Mouse (Mus musculus) ES-E14 (cell line): ENCODE results near the gene Nif3l1. TPM values are rescaled to one million over a fixed set of nuclear protein-coding genes. Genes with fewer than 3 reads are reported as not detected.

Experiments used
- DNase-seq: peaks from one replicate; pipeline ENCODE4 v3.0.0-alpha.2; 2013; ENCODE audit warnings: low read depth, low spot score
- H3K27ac ChIP-seq: 2 replicates; pipeline ENCODE4 v1.5.1; 2012; ENCODE audit warnings: low read depth, mild to moderate bottlenecking, low read length, moderate library complexity, mixed read lengths; ENCODE audit not compliant: poor library complexity, insufficient read depth, severe bottlenecking
- H3K36me3 ChIP-seq: 2 replicates; pipeline ENCODE4 v1.6.1; 2012; ENCODE audit warnings: mild to moderate bottlenecking, low read length, moderate library complexity, mixed read lengths; ENCODE audit not compliant: control insufficient read depth, poor library complexity, insufficient read depth, severe bottlenecking
- H3K4me1 ChIP-seq, 2 experiments: fragments of 150-350 bp in 1 of 2; sonication (generic) in 1 of 2; 2 replicates each; pipeline ENCODE4 v1.6.1; 2012; ENCODE audit warnings: low read length in 2 of 2, mild to moderate bottlenecking in 1 of 2, mixed read lengths in 1 of 2; ENCODE audit not compliant: control insufficient read depth in 2 of 2, insufficient read depth in 2 of 2, poor library complexity in 1 of 2
- H3K4me3 ChIP-seq, 2 experiments: fragments of 150-350 bp in 1 of 2; sonication (generic) in 1 of 2; 2 replicates each; pipeline ENCODE4 v1.5.1; 2012; ENCODE audit warnings: low read length in 2 of 2, low read depth in 1 of 2, mild to moderate bottlenecking in 1 of 2, mixed read lengths in 1 of 2; ENCODE audit not compliant: insufficient read depth in 1 of 2, poor library complexity in 1 of 2, severe bottlenecking in 1 of 2
- H3K9ac ChIP-seq: 2 replicates; pipeline ENCODE4 v1.6.1; 2012; ENCODE audit warnings: low read depth, mild to moderate bottlenecking, low read length, mixed read lengths; ENCODE audit not compliant: poor library complexity, insufficient read depth, severe bottlenecking
- H3K9me3 ChIP-seq: fragments of 150-350 bp; sonication (generic); 2 replicates; pipeline ENCODE4 v1.6.1; 2012; ENCODE audit warnings: low read depth, mild to moderate bottlenecking, low read length; ENCODE audit not compliant: control insufficient read depth, insufficient read depth
- CHD2 ChIP-seq: IDR thresholded peaks from 2 replicates; pipeline ENCODE4 v1.6.1; 2014; ENCODE audit warnings: mild to moderate bottlenecking, low read depth, low read length, inconsistent platforms
- HCFC1 ChIP-seq: IDR thresholded peaks from 2 replicates; pipeline ENCODE4 v1.6.1; 2012; ENCODE audit warnings: low read length, inconsistent platforms, borderline replicate concordance; ENCODE audit not compliant: insufficient read depth
- MAFK ChIP-seq: IDR thresholded peaks from 2 replicates; pipeline ENCODE4 v1.6.1; 2014; ENCODE audit warnings: mild to moderate bottlenecking, low read depth, low read length, inconsistent platforms; ENCODE audit not compliant: insufficient read depth
- ZC3H11A ChIP-seq: IDR thresholded peaks from 2 replicates; pipeline ENCODE4 v1.6.1; 2012; ENCODE audit warnings: low read depth, mild to moderate bottlenecking, inconsistent platforms, low read length, borderline replicate concordance
- ZNF384 ChIP-seq: IDR thresholded peaks from 2 replicates; pipeline ENCODE4 v1.6.1; 2012; ENCODE audit warnings: low read depth, low read length, inconsistent platforms
- in situ Hi-C, 2 experiments: fragments of 600-800 bp; cut with MboI; formaldehyde crosslinking; loops; one replicate each; pipeline ENCODE4 v1.15.1; 2025; ENCODE audit warnings: low sequenced_read_pairs in 2 of 2, inconsistent platforms in 1 of 2; ENCODE audit not compliant: unreplicated experiment in 2 of 2
- total RNA-seq: library from RNA; depleted of rRNA; stranded (reverse); fragments of 300-350 nt; gene quantifications from 2 replicates; pipeline ENCODE4 v1.2.3, GENCODE M21; 2012

Nif3l1 gene
- total RNA-seq, 1 experiment: 32.7 TPM

GRCm38 (mm10) chr1:58410198-58410588 lies 34.8 kb upstream of the Nif3l1 start:
- TF ChIP-seq HCFC1: no peak
- TF ChIP-seq MAFK: no peak
- no peak for DNase-seq
- peaks cover 23% of the 10 kb centered on the region for H3K36me3 ChIP-seq
- H3K4me1 ChIP-seq: no peaks in the 10 kb centered on the region
- H3K9me3 ChIP-seq: no peaks in the 10 kb centered on the region
- H3K27ac ChIP-seq: no peak overlapping the region; the same call in 1 of the 2 replicates
- in situ Hi-C loops: loop anchor here in 1 of 2 experiments (25.0 kb wide), 1 partner anchor 1302 kb away; no protein-coding TSS in a partner anchor
- no peak overlapping the region for H3K4me3 ChIP-seq
- H3K9ac ChIP-seq: no peak overlapping the region

- no peak overlapping the region for H3K9ac ChIP-seq
- H3K36me3 ChIP-seq: peaks cover 23% of the 10 kb centered on the region
- no peak for DNase-seq
- TF ChIP-seq MAFK: no peak
- TF ChIP-seq HCFC1: no peak
- no peak for TF ChIP-seq CHD2
- no peak for TF ChIP-seq ZC3H11A
- TF ChIP-seq ZNF384: no peak
- no peaks in the 10 kb centered on the region for H3K9me3 ChIP-seq
- no peak overlapping the region for H3K4me3 ChIP-seq
- H3K27ac ChIP-seq: no peak overlapping the region
- H3K4me1 ChIP-seq: no peaks in the 10 kb centered on the region
- in situ Hi-C loops: loop anchor here in 1 of 2 experiments (25.0 kb wide), 1 partner anchor 1302 kb away; no protein-coding TSS in a partner anchor
These were observed 34.2 kb upstream of the Nif3l1 start for GRCm38 (mm10) chr1:58410776-58411175.

- TF ChIP-seq ZNF384: peak; percentile 66; the same call in 1 of the 2 replicates
- TF ChIP-seq ZC3H11A: no peak
- no peak overlapping the region for H3K4me3 ChIP-seq
- H3K4me1 ChIP-seq: no peaks in the 10 kb centered on the region
- peaks cover 42% of the 10 kb centered on the region for H3K36me3 ChIP-seq
- H3K27ac ChIP-seq: no peak overlapping the region
- H3K9me3 ChIP-seq: no peaks in the 10 kb centered on the region
- H3K9ac ChIP-seq: no peak overlapping the region
- in situ Hi-C loops: loop anchor here in 1 of 2 experiments (25.0 kb wide), 1 partner anchor 1297 kb away; no protein-coding TSS in a partner anchor
- no peak for DNase-seq
These were observed 29.5 kb upstream of the Nif3l1 start for GRCm38 (mm10) chr1:58415442-58415841.

- in situ Hi-C loops: loop anchor here in 1 of 2 experiments (25.0 kb wide), 1 partner anchor 1296 kb away; no protein-coding TSS in a partner anchor
- H3K9ac ChIP-seq: no peak overlapping the region
- DNase-seq: no peak
- peaks cover 40% of the 10 kb centered on the region for H3K36me3 ChIP-seq
- H3K4me1 ChIP-seq: no peaks in the 10 kb centered on the region
- no peaks in the 10 kb centered on the region for H3K9me3 ChIP-seq
- H3K27ac ChIP-seq: no peak overlapping the region
- TF ChIP-seq ZNF384 (no peak), MAFK (no peak), ZC3H11A (no peak), CHD2 (no peak)
- no peak overlapping the region for H3K4me3 ChIP-seq
These were observed 28.9 kb upstream of the Nif3l1 start for GRCm38 (mm10) chr1:58416048-58416447.

GRCm38 (mm10) chr1:58420032-58420431 lies 24.9 kb upstream of the Nif3l1 start:
- Histone ChIP-seq H3K36me3 (peaks cover 31% of the 10 kb centered on the region), H3K9me3 (no peaks in the 10 kb centered on the region)
- in situ Hi-C loops: loop anchor here in 1 of 2 experiments (25.0 kb wide), 1 partner anchor 1292 kb away; no protein-coding TSS in a partner anchor

More at GRCm38 (mm10) chr1:58420032-58420431, 24.9 kb upstream of the Nif3l1 start:
- Histone ChIP-seq H3K4me1 (peaks cover 4 to 5% of the 10 kb centered on the region in 2 experiments; a peak in 3 of 4 replicates), H3K4me3 (no peak overlapping the region), H3K9ac (no peak overlapping the region), H3K27ac (no peak overlapping the region)
- no peak for TF ChIP-seq ZC3H11A
- TF ChIP-seq ZNF384: no peak
- TF ChIP-seq CHD2: no peak
- no peak for TF ChIP-seq MAFK
- TF ChIP-seq HCFC1: no peak
- DNase-seq: no peak
